Mouse (Mus musculus) heart, adult 8-10 months (tissue): Measurements from ENCODE around the gene Slc35c1. TPM values are rescaled to one million over a fixed set of nuclear protein-coding genes. Genes with fewer than 3 reads are reported as not detected.

Experiments
- DNase-seq: peaks from one replicate; pipeline ENCODE4 v3.0.0; 2022; ENCODE audit warnings: low spot score
- total RNA-seq, 4 experiments: library from RNA; stranded (reverse); gene quantifications; 2 replicates each; pipeline ENCODE4 v1.2.4; 2022

The Slc35c1 gene
- total RNA-seq, 4 experiments from 2014 or later = 5.5 to 6.8 (median 6.2) TPM

DNA sequence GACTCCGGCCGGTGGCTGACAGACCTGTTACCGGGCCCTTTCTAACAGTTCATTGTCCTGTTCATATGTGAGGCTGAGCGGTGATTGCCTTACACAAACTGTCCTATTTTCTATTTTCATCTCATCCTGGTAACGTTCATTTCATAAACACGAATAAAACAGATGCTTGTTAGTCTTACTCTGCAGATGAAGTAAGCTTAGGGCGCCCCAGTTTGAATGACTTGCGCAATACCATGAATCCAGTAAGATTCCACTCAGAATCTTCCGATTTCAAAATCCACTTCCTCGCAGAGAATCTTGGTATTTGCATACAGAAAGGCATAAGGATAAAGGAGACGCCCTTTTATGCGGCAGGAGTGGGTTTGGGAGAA is 26.0 kb downstream of the Slc35c1 start:
- no peak for DNase-seq

DNA sequence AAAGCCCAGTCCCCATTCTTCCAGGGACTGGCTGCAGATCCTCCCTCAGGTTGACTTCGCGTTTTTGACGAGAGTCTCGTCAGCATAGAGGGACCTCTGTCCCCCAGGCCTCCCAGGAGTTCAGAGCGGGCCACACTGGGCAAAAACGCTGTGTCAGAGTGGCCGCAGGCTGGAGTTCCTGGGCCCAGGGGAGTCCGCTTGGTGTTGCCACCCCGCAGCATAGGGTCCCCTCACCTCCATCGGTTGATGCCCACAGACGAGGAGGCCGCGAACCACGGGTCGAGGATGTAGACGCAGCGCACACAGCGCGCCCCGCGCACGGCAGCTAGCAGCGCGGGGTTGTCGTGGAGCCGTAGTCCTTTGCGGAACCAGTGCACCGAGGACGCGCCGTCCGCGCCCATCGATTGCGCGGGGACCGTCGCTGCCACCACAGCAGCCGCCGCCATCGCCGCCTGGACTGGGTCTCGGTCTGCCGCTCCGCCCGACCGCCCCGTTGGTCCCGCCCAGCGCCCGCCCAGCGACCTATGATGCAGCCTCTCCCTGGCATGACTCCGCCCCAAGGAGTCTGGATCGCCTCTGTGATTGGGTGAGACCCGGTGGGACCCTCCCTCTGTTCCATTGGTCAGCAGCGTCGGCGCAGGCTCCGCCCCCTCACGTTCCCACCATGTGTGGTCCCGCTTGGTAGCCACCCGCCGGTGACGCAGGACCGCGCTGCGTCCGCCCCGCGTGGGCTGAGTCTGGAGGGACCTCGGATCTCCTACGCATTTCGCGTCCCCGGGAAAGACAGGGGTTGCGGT is 26.6 kb downstream of the Slc35c1 start, which contains the start of gene Cry2:
Cry2 (minus strand) TSS at position 466 of the 797 bp plus-strand sequence.
- DNase-seq = peak; percentile 98

DNA sequence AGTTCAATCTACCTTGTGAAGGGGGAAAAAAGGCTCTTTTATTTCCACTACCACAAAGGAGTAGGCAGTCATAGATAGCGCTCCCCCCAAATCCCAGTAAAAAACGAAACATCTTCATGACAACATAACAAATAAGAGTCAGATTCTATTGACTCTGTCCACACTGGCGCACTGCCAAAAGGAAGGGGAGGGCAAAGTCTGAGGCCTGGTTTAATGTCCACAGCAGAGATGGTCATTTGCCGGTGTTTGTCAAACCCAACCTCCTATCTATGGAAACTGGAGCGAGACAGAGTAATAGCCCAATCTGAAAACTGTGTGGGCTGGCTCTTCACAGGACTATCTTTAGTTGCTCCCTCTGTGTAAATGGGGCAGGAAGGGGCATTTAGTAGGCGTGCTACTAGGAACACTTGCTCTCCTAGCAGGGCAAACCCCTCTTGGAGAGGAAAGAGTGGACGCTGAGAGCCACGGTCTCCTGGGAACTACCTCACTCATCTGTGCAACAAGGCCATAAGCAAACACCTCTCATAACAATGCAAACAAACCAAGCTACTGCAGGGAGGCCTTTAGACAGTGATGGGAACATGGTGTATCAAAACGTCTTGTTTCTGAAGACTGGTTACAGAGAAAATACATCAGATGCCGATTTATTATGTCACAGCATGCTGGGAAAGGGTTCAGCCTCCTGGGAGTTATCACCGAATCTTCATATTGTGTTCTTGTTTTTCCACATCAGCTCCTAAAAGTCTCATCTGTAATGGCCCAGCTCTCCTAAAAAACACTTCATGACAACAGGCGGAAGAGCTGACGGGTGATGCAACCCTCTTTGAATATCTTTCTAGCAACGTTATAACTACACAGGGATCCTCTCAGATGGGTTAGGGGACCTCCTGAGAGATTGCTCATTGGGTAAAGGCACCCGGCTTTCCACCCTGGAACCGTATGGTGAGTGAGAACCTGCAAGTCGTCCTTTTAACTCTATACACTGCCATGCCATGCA is 27.7 kb downstream of the Slc35c1 start:
- DNase-seq = no peak

DNA sequence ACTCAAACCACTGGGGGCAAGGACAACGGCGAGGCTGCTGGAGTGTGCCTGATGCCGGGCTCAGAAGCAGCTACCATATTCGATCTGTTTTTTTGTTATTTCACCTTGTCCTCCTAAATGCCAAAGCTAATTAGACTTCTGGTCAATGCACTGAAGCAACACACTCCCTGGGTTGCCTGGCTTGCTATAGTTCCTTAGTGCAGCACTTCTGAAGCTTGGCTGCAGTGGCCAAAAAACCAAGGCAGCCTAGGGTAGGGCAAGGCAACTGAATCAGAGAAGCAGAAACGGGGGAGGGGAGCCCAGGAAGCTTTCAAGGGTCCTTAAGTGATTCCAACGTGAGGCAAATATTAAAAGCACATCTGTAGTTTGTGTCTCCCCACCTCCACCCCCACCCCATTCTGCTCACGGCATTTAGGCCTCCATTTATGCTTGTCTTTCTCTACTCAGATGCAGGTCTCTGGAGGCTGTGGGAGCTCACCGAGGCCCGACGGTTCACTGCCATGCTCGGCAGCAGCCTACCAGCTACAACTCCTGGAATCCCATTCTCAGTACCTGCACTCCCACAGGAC is 28.6 kb downstream of the Slc35c1 start:
- no peak for DNase-seq

DNA sequence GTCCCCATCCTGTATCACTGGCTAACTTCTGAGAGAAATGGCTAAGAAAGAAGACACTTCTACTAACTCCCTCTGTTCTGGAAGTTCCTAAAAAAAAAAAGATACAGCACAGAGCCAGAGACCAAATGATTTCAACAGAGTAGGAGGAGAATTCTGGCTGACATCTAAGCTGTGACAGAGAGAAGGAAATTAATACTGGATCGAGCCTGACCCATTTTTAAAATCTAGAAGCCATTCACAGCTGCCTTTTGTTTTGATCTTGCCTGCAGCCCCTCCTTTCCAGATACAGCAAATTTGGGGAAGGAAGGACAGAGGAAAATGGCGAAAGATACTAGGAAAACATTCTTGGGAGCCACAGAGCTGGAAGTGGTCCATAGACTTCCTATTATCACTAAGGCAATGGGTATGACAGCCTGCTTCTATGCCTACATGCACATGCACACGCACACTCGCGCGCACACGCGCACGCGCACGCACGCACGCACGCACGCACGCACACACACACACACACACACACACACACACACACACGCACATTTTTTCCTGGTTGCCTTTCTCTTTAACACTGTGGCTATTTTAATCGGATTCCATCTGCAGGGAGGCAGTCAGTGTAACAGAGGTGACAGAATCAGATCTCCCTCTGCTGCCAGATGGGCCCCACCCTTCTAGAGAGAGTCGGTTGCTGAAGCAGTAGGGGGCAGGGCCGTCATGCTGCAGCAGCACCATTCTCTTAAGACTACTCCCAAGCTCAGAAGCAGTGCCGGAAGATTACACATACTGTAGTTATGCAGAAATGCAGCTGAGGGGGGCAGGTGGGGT is 29.4 kb downstream of the Slc35c1 start:
- peak; percentile 65 for DNase-seq

DNA sequence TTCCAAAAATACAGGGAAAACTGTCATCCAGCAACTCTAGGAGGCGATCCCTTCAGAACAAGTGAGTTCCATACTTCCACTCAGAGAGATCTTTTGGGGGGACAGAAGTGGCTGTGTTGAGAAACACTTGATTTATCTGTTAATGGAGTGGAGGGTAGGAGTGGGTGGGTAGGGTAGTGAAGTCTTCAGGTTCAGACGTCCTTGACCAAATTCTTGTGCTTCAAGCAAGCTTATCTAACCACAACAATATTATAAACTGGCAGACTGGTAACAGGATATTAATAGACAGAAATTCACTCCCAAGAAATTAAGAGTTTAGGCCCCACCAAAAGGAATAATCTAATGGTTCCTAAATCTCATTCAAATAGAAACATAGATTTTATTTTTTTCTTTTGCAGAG is 30.2 kb downstream of the Slc35c1 start:
- DNase-seq = no peak

DNA sequence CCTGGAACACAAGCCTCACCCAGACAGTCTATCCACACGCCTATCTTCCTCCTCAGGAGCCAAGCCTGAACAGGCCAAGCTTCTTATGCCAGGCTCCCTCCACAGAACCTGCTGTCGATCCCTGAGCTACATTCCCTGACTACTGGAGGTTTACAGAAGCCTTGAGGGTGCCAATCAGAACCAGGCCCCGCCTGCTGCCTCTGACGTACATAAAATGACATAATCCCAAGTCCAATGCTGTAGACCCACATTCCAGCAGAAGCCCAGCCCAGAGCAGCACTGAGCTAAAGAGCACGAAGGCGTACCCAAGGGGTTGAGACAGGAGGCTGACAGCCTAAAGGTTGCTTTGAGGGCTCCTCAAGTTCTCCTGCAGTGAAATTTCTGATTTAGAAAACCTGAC is 32.5 kb downstream of the Slc35c1 start:
- DNase-seq = peak; percentile 83

DNA sequence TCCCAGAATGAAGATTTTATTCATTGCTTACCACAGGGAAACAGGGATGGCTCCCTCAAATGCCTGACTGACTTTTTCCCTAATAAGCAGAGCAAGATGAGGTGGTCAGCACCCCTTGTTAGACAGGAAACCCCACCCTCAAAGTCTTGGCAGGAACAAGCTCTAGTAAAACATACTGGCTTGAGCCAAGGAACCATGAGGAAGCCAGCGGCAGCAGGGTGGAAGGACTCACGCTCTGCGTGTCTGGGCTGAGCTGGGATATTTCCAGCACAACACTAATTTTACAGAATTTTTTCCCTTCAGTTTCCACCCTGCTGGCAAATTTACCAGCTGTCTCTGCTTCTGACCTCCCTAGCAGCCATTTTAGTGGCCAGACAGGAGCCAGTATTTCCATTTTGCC is 33.9 kb downstream of the Slc35c1 start:
- DNase-seq = peak; percentile 76

DNA sequence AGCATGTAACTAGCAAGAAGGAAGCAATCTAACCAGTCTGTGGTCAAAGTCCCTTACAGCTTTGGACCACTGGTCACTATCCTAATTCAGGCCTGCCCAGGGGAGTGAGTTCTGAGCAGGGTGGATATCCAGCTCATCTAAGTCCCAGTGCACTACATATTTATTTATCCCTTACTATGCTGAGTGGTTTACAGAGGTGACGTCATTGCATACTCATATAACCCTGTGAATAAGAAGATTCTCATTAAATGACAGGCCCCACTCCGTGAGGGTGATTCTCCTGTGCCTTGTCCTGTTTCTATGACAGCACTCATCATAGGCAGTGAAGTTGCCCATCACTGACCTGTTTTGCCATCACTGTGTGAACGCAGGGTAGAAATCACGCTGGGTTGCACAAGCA is 35.0 kb downstream of the Slc35c1 start:
- DNase-seq = no peak

DNA sequence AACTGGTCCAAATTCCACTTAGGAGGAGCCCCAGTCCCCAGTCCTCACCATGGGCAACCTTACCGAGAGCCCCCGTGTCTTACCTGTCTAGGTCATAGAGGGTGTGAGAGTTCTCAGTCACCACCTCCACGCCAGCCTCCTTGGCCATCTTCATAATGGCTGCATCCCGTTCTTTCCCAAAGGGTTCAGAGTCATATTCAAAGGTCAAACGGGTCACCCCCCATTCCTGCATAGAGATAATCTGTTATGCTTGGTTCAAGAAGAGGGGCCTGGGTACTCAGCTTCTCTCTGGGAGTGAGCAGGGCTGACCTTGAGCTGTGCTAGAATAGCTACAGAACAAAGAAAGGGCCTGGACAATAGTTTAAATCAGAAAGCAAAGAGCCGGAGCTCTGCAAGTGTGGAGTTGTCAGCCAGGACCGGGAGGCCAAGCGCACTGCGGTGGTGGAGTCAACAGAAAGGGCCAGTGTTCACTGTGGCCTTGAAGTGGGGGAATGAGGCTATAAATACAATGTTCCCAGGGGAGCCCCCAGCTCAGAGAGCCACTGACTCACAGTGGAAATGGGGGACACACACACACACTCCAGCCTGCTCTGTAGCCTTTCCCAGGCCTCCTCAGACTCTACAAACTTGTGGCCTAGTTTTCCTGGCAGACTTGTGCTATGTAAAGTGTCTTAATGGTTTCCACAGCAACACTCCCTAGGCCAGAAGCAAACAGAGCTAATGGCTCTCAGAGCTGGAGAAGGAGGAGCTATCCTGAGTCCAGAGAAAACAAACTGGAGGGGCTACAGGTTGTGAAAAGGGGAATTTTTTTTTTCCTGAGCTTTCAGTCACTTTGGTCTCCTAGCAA is 35.7 kb downstream of the Slc35c1 start:
- peak; percentile 82 for DNase-seq

DNA sequence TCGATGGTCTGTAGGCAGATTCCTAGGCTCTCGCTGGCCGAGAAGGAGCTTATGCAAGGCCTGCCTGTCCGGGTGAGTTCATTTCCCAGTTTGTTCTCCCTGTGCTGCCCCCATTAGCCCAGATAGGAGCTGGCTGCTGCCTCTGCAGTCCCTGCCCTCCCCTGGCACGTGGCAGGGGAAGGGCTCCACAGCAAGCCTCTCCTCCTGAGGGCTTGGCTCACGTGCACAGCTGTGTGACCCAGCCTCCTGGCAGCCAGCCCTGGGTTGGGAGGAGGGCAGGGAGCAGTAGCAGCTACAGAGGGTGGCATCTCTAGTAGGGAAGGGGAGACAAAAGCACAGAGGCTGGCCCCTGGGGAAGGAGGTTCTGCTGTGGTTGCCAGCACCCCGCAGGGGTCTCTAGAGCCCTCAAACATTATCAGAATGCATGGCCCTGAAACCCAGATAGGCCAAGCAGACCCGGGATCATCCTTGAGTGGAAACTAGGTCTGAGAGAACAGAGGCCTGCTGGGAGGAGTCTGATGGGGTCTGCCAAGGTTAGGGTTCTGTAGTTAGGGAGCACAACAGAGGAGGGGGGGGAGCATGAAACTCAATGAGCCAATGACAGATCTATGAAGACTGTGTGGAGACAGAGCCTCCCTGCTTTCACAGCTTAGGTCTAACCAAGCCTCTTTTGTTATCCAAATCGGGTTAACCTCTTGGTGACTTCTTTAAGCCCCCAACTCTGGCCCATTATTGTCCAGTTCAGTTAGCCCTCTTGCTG is 36.5 kb downstream of the Slc35c1 start:
- peak; percentile 95 for DNase-seq

DNA sequence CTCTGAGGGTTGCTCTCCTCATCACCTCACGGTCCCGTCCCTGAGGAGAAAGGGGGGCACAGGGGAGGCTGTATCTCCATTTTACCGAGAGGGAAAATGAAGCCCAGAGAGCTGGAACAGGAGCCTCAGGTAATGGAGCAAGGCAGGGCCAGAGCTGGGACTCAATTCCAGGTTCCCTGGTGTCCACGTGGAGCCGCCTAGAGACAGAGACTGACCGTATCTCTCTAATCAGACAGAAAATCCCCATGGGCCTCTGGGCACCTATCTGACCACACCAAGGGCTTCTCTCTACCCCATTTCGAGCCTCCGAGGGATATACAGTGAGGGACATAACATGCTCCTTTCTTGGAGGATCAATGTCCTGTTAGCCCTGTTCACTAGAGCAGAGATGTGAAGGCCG is 37.2 kb downstream of the Slc35c1 start:
- no peak for DNase-seq

DNA sequence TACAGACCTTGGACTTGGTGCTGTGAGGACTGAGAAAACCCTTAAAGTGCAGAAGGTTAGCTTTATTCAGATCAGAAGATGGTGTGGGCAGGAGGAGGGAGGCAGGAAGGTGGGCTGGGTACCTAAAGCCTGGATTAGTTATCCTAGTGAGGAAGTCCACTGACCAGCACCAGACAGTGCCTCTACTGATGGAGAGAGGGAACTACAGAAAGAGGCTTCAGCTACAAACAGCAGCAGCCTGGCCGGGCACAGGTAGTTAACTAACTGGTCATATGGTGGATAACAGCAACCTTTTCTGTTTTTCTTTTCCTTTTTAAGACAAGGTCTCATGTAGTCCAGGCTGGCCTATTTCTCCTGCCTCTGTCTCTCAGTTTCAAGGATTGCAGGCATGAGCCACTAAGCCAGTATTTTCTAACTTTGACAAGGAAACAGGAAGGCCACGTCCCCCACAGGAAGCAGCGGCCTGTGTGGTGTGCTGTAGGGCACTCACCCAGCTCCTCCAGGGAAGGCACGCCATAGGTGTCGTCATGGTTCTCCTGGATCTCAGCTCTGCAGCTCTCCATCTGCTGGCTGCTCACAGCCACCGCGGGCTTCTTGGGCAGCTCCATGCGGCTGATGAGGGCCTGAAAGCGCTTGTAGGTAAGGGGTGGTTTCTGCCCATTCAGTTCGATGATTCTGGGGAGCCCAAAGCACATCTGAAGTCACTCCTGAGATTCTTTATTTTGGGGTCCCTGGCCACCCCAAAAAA is 37.8 kb downstream of the Slc35c1 start:
- DNase-seq = no peak

DNA sequence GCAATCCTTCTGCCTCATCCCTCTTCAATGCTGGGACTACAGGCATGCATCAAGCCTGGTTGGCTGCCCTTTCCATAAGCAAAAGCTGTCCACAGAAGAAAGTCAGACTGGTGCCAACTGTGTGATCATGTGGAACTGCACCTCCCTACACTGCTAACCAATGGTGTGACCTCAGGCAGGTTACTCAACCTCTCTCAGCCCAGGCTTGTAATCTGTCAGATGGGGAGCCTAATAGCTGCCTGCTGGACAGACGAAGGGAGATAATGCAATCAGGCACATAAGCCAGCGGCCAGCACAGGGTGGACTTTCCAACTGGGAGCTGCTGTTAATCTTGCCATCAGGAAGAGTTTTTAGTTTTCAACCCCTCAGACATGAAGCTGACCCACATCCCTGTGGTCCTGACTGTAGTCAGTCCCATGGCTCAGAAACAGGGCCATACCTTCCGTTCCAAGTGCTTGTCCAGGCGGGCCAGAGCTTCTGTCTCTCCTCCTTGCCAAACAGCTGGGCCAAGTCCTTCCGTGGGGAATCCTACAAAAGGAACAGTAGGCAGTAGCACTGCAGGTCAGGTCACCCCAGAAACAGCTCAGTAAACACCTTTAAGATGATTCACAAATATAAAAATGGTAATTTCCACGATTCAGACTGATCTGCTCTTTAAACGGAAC is 38.5 kb downstream of the Slc35c1 start:
- DNase-seq = no peak

DNA sequence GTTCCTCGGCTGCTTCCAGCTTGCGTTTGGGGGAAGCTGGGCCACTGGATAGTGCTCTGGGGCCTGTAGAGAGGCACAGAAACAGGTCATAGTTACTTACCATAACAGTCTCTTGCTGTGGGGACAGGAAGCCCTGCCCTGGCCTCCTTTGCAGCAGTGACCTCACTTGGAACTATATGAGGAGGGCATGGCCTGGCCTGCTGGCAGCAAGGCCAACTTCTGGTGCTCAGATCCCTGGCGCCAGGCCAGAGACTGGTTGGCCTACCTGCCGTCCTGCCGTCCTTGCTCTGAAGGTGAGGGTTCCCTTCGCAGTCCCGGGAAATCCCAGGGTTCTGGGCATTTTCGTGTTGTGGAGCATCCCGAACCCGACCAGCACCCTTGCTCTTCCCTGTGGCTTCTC is 48.6 kb downstream of the Slc35c1 start:
- DNase-seq = no peak

DNA sequence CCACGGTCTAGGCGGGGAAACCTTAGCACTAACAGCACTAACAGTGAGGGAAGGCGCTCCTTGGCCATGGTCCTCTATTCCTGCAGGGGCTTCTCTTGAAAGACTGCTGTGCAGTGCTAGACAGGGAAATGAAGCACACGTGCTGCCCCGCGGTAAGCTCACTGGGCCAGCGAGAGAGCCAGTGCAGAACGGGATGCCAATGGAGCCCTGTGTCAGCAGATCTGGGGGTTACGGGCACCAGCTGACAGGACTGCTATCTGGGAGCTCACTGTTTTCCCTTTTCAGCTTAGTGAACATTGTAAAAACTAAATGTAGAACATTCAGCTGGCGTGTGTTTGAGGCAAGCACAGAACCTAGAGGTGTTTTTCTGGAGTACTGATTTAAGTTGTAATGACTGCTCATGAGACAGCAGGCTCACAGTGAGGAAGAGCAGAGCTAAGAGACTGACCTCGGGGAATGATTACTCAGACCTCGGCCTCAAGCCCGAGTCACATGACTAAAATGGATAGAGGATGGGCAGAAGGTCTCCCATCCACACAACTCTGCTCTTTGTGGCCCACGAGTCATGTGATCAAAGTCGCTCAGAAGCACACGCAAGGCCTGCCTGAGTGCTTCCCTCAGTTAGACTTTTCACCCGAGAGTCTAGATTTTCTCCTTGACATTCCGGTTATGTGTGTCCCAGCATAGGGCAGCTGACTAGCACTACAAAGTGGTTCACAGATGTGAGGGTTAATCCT is 51.9 kb downstream of the Slc35c1 start:
- DNase-seq = no peak

DNA sequence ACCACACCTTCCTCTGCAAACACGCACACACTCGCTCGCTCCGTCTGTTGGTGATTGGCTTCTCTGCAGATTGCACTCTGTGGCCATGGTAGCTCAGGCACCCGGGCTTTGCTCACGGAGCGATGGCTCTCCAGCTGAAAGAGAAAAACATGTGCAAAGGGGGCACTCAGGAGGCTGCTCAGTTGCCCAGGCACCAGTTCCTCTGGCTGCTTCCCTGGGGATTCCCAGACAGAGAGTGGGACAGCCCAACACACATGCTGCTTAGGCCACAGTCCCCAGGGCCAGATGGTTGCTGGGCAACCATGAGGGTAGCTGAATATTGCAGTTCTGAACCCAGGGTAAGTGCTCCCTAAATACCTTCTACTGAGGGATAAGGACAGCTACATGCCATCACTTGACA is 54.7 kb downstream of the Slc35c1 start:
- DNase-seq = no peak

DNA sequence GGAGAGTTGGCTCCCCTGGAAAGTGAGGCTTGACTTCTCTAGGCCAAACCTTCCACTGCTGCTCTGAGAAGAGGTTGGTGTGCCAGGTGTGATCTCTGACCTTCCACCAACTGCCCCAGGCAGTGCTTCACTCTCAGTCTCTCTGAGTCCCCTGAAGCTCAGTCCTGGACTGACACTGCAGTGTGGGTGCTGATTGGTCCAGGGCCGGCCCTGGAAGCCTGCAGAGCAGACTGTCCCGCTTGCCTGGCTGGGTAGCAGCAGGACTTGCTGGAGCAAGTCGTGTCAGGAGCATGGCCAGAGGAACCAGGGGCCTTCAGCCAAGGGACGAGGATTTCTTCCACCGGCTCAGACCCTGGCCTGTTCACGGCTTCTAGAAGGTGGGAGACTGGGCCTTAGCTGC is 55.6 kb downstream of the Slc35c1 start:
- DNase-seq = no peak
